Comparison of ENCODE assay signal across 10 mouse cellular contexts in genomic region chr7:64239138-64239805, GRCm38 (mm10).
"Had no signal": no experiment of that assay in that cellular context is flagged by ENCODE, and none has a peak within 500 bp of the region (broad histone marks: within the 10 kb centered on the region; RNA-seq: fewer than 3 reads in every experiment).

No protein-coding gene starts in this region.

- DNase-seq: layer of hippocampus, postnatal 36 days; retina, postnatal 1 day; right cerebral cortex, postnatal 4 days; spleen, adult 18-20 months; thymus, adult 2 months; thymus, postnatal 25 days had no signal

- H3K9ac ChIP-seq: liver, embryonic 12.5 days; midbrain, embryonic 15.5 days; neural tube, embryonic 13.5 days; stomach, embryonic 15.5 days had no signal

- H3K4me2 ChIP-seq: liver, embryonic 12.5 days; midbrain, embryonic 15.5 days; neural tube, embryonic 13.5 days; stomach, embryonic 15.5 days had no signal

- H3K9me3 ChIP-seq: liver, embryonic 12.5 days; midbrain, embryonic 15.5 days; neural tube, embryonic 13.5 days; stomach, embryonic 15.5 days had no signal

- ATAC-seq: liver, embryonic 12.5 days; midbrain, embryonic 15.5 days had no signal

- H3K4me3 ChIP-seq: liver, embryonic 12.5 days; midbrain, embryonic 15.5 days; neural tube, embryonic 13.5 days; stomach, embryonic 15.5 days had no signal

- H3K36me3 ChIP-seq: liver, embryonic 12.5 days; midbrain, embryonic 15.5 days; neural tube, embryonic 13.5 days; stomach, embryonic 15.5 days had no signal

- H3K27me3 ChIP-seq: liver, embryonic 12.5 days; midbrain, embryonic 15.5 days; neural tube, embryonic 13.5 days; stomach, embryonic 15.5 days had no signal

- H3K4me1 ChIP-seq: liver, embryonic 12.5 days; midbrain, embryonic 15.5 days; neural tube, embryonic 13.5 days; stomach, embryonic 15.5 days had no signal

- H3K27ac ChIP-seq: liver, embryonic 12.5 days; midbrain, embryonic 15.5 days; neural tube, embryonic 13.5 days; stomach, embryonic 15.5 days had no signal
